Mouse (Mus musculus) erythroblast, adult 5-6 weeks (primary cell): ENCODE data around the gene Mrpl34. TPM values are rescaled to one million over a fixed set of nuclear protein-coding genes. Genes with fewer than 3 reads are reported as not detected.
A peak's percentile ranks its signal among the peaks of the same experiment; 100 is the strongest.

ENCODE experiments used
- ATAC-seq: replicated peaks from 2 replicates; pipeline ENCODE4 v1.8.0; 2016; ENCODE audit warnings: moderate number of reproducible peaks, mild to moderate bottlenecking, moderate TSS enrichment, inconsistent platforms; ENCODE audit not compliant: poor library complexity, low FRiP score, severe bottlenecking
- total RNA-seq, 2 experiments: library from RNA; stranded (forward) in 1 of 2; stranded (reverse) in 1 of 2; fragments of 150-400 nt in 1 of 2; fragments of 200-764, 138-1000 nt in 1 of 2; gene quantifications; 2 replicates each; pipeline versions ENCODE4 v1.2.3 to v1.2.4; 2015 to 2017; ENCODE audit warnings: low replicate concordance in 2 of 2

Mrpl34 gene
- total RNA-seq, 2 experiments from 2014 or later, result 1.9 to 6.0 TPM

DNA sequence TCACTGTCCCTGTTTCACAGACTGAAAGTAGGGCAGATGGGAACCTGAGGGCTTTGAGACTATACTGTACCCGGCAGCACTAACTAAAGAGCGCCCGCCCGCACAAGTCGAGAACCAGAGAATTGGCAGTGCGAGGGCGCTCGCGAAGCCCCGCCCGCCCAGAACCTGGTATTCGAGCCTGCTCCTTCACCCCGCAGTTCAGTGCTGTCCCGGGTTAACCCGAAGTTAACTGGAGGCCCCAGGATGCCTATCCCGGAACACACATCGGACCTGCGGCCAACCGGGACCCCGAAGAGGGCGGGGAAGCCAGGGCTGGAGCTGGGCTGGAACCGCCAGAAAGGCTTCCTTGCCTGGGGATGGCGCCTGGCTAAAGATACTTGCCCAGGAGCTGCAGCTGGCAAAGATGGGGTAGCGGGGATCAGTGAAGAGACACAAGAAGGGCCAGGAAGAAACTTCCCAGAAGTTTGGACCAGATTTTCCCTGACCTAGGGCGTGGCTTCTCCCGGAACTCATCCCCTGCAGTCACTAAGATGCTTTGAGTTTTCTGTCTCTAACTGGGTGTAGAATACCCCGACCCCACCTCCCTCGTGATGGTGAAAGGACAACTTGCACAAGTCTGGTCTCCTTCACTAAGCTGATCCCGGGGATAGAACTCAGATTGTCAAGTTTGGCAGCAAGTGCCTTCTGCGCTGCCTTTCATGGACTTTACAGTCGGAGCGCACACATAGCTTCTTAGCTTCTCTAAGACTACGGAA is 23.1 kb downstream of the Mrpl34 start, which contains the start of gene Gtpbp3:
TSS of gene Gtpbp3 (plus strand) at position 413 of the 755 bp plus-strand sequence.
- peak; percentile 37 for ATAC-seq

- peak; percentile 92 for ATAC-seq
Observed at GRCm38 (mm10) chr8:71488454-71488853, 23.7 kb downstream of the Mrpl34 start.

GRCm38 (mm10) chr8:71495039-71495438 is 30.3 kb downstream of the Mrpl34 start:
- peak; percentile 79 for ATAC-seq

DNA sequence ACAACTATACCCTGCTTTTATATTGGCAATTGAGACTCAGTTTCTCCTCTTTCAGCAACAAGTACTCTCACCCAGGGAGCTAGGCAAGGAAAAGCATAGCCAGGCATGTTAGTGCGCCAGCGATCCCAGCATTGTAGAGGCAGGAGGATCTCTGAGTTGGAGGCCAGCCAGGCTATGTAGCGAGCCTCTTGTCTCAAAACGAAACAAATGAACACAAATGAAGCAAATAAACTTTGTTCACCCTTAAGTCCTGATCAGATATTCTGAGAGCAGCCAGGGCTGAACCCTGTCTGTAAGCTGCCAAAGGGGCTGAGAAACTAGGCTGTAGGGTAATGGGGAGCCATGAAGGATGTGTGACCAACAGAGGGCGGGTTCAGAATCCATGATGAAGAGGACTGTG is 31.1 kb downstream of the Mrpl34 start:
- ATAC-seq, result no peak

- no peak for ATAC-seq
Observed at GRCm38 (mm10) chr8:71496481-71496880, 31.7 kb downstream of the Mrpl34 start.

DNA sequence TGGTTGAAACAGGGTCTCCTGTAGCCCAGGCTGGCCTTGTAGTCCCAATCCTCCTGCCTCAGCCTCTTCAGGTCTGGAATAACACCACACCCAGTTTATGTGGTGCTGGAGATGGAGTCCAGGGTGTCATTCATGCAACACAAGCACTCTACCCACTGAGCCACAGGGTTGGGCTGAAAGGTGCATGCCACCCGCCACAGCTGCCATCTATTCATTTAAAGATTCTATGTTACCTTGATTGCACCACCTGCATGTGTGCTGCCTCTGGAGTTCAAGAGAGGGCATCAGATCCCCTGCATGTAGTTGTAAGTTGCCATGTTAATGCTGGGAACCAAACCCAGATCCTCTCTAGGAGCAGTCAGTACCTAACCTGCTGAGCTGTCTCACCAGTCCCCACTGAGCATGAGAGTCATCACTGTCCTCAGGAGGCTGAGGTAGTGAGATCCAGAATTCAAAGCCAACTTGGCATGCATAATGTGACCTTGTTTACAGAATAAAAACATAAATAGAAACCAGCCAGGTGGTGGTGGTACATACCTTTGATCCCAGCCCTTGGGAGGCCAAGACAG is 32.4 kb downstream of the Mrpl34 start:
- ATAC-seq, result no peak

GRCm38 (mm10) chr8:71497881-71498501 is 33.2 kb downstream of the Mrpl34 start:
- ATAC-seq, result no peak

DNA sequence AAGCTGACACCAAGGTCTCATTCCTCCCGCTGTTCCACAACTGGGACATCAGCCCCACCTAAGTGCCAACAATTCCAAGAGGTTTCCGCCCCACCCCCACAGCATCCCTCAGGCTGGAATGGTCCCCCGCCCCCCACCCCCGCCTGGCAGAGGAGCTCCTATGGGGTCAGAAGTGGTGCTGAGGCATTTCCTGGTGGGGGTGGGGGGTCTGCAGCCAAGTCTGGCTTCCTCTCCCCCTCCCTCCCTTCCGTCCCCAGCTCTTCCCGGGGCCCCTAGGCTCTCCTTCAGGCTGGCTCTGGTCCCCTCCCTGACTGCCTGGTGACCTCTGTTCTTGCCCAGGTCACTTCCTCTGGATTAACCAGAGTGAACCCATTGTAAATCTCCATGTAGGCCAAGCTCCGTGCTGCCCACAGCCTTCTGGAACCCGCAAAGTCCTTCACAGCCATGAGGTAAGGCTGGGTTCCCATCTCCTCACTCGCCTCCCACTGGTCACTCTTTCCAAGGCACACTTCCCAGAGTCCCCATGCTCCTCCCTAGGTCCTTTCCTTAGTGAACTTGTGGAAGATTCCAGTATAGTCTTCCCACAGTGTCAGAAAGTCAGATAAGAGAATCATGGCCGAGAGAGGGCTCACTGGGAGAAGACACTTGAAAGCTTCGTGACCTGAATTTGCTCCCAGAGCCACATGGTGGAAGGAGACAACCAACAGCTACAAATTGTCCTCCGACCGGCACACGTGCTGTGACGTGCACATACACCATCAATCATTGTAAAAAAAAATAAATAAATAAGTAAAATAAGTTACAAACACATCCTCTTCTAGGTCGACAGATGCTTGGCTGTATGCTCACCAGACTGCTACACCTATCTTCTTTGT is 34.3 kb downstream of the Mrpl34 start:
- no peak for ATAC-seq

GRCm38 (mm10) chr8:71504349-71504748 is 39.6 kb downstream of the Mrpl34 start:
- ATAC-seq, result no peak

DNA sequence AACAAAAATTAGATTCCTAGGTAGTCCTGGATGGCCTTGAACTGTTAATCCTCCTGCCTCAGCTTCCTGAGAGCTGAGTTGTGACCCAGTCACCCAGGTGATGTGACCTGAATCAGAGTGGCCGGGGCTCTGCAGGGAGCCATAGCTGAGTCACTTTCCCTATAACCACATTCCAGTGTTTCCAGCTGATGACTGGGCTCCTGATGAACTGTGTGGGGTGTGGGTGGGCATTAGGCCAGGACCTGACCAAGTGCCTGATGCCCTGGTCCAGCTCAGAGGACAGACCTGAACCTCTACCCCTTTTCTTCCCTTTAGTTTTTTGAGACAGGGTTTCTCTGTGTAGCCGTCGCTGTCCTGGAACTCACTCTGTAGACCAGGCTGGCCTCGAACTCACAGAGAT is 40.6 kb downstream of the Mrpl34 start:
- ATAC-seq, result no peak

- no peak for ATAC-seq
Observed at GRCm38 (mm10) chr8:71505979-71506378, 41.2 kb downstream of the Mrpl34 start.

GRCm38 (mm10) chr8:71507589-71508104 is 42.9 kb downstream of the Mrpl34 start:
- no peak; the same call in 1 of the 2 replicates for ATAC-seq

- no peak for ATAC-seq
Observed at GRCm38 (mm10) chr8:71509316-71509715, 44.6 kb downstream of the Mrpl34 start.

DNA sequence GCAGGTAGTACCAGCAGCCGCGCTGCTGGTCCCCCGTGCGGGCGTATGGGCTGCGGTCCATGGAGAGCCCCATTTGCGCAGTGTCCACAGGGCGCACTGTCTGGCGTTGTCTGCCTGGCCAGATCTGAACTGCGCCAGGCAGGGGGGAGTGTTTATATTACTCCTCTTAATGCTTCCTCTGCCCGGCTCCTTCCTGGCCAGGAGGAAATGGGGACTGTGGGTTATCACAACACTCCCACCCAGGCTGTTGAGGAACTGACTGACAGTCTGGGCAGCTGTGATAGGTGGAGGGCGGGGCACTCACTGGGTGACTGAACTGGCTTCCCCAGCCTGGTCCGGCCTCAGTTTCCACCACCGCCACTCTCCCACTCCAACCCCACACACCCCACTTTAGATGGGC is 46.9 kb downstream of the Mrpl34 start, which contains the start of gene Plvap:
TSS of gene Plvap (minus strand) at position 109 of the 400 bp plus-strand sequence.
- ATAC-seq, result peak; percentile 62

DNA sequence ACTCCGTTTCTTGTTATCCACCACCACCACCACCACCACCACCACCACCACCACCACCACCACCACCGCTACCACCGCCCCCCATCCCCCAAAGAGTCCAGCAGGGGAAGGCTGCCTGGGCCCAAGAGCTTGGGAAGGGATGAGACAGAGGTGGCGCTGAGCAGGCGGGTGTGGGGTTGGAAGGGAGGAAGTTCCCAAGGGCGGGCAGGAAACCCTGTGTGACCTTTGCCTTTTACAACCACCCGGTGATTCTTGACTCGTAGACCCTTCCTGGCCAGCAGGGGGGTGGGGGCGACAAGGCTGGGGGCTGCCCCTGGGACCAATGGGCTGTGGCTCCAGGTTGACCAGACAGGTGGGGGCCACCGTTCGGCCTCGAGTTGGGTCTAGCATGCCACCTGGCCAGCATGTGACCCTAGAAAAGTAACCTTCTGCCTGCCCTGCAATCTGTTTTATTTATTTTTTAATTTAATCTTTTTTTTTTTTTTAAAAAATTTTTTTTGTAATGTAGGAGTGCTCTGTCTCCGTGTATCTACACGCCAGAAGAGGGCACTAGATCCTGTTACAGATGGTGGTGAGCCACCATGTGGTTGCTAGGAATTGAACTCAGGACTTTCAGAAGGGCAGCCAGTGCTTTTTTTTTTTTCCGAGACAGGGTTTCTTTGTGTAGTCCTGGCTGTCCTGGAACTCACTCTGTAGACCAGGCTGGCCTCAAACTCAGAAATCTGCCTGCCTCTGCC is 48.4 kb downstream of the Mrpl34 start:
- no peak for ATAC-seq

DNA sequence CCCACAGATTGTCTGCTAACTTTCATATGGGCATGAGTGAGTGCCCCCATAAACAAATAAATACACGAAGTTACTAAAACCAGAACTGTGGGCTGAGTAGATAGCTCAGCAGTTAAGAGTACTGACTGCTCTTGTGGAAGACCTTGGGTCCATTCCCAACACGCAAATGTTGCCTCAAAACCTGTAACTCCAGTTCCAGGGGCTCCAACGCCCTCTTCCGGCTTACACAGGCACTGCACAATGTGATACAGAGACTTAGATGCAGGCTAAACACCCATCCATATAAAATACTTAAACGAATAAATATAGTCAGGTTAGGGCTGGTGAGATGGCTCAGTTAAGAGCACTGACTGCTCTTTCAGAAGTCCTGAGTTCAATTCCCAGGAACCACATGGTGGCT is 50.3 kb downstream of the Mrpl34 start:
- no peak for ATAC-seq
